Mouse (Mus musculus): ENCODE measurements at regions not wholly inside any gene's neighbourhood (a gene's known extent, or its start where the extent isn't known, plus 50 kb on each side); places are given as distances from the start of the nearest gene placed in this dataset.

DNA sequence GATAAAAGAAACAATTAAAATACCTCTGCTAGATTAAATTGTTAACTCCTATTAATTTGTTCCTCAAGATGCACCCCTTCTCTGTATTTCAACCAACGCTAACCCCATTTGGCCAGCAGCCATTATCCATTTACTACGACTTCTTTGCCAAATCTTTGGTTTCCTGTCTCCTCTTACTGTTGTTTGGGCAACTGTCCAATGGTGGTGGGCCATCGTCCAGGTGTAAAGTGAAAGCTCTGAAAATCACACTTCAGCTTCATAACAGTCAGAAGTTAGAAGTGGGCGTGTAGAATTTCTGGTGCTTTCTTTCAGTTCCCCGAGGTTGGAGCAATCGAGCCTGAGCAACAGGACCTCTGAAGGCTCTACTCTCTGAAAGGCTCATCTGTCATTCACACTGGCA lies 66.8 kb upstream of the Zbtb20 start:
- Histone ChIP-seq H3K9me3 (replicated peaks; ENCODE audit: control insufficient read depth, low read length) (no peaks in the 10 kb centered on the region), H3K4me1 (ENCODE audit: control insufficient read depth, insufficient read depth) (no peaks in the 10 kb centered on the region), H3K27me3 (ENCODE audit: control insufficient read depth, insufficient read depth, low read length) (no peaks in the 10 kb centered on the region), H3K4me3 (ENCODE audit: low read depth, low read length) (no peak overlapping the region), H3K36me3 (replicated peaks; ENCODE audit: control insufficient read depth, insufficient read depth, low read length) (no peaks in the 10 kb centered on the region), H3K9ac (replicated peaks; ENCODE audit: low read depth, low read length) (no peak overlapping the region), H3K4me2 (ENCODE audit: low read depth, low read length) (no peak overlapping the region), H3K27ac (ENCODE audit: low read depth) (no peak overlapping the region)
- ATAC-seq (ENCODE audit: insufficient read depth, low read depth) (no peak), DNase-seq (ENCODE audit: low spot score) (no peak)
- WGBS = 51% methylated on average over 6 of the region's 6 CpGs
- TF ChIP-seq EP300 (IDR thresholded peaks at IDR 0.05; ENCODE audit: low read depth) = no peak
- no peak for TF ChIP-seq CTCF (IDR thresholded peaks at IDR 0.05; ENCODE audit: low read depth)

DNA sequence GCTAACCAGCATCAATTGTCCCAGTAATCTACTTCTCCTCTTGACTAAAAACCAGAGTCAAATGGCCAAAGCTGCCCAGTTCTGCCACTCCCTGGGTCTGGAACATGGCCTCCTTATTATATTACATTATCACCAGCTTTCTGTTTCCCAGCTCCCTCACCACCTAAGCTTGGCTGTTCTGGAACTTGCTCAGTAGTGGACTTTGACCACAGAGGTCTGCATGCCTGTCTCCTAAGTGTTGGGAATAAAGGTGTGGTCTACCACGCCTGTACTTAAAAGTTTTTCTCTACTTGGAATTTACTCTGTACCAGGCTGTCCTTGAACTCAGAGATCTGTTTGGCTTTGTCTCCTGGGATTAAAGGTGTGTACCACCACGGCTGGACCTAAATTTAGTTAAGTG lies 68.1 kb upstream of the Zbtb20 start:
- H3K4me2 ChIP-seq (ENCODE audit: low read depth, low read length) = no peak overlapping the region
- H3K27ac ChIP-seq (ENCODE audit: low read depth) = no peak overlapping the region
- H3K27me3 ChIP-seq (ENCODE audit: control insufficient read depth, insufficient read depth, low read length) = no peaks in the 10 kb centered on the region
- 76% methylated on average over 2 of the region's 2 CpGs for WGBS
- no peaks in the 10 kb centered on the region for H3K36me3 ChIP-seq (replicated peaks; ENCODE audit: control insufficient read depth, insufficient read depth, low read length)
- TF ChIP-seq CTCF (IDR thresholded peaks at IDR 0.05; ENCODE audit: low read depth) = no peak
- no peak for TF ChIP-seq EP300 (IDR thresholded peaks at IDR 0.05; ENCODE audit: low read depth)
- no peak overlapping the region for H3K4me3 ChIP-seq (ENCODE audit: low read depth, low read length)
- no peaks in the 10 kb centered on the region for H3K9me3 ChIP-seq (replicated peaks; ENCODE audit: control insufficient read depth, low read length)
- H3K4me1 ChIP-seq (ENCODE audit: control insufficient read depth, insufficient read depth) = no peaks in the 10 kb centered on the region
- DNase-seq (ENCODE audit: low spot score) = no peak
- no peak overlapping the region for H3K9ac ChIP-seq (replicated peaks; ENCODE audit: low read depth, low read length)
- ATAC-seq (ENCODE audit: insufficient read depth, low read depth) = no peak

DNA sequence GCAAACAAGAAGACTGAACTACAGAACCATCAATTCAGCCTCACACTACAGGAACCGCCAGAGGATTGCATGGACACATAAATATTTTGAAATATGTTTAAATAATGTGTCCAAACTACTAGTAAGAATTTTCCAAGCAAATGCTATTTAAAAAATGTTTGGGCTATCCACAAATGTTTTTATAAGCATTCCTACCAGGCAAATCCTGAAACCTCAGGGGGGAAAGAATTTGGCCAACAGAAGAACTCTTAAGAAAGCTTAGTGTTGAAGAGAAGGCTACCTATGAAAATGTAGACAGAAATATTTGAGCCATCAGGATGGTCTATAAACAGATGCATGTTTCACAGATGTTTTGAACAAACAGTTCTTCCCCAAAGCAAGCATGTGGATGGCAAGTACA lies 72.1 kb upstream of the Zbtb20 start:
- 78% methylated on average over 1 of the region's 1 CpGs for WGBS
- H3K4me2 ChIP-seq (ENCODE audit: low read depth, low read length) = no peak overlapping the region
- H3K9ac ChIP-seq (replicated peaks; ENCODE audit: low read depth, low read length) = no peak overlapping the region
- ATAC-seq (ENCODE audit: insufficient read depth, low read depth) (no peak), DNase-seq (ENCODE audit: low spot score) (no peak)
- H3K27ac ChIP-seq (ENCODE audit: low read depth) = no peak overlapping the region
- H3K36me3 ChIP-seq (replicated peaks; ENCODE audit: control insufficient read depth, insufficient read depth, low read length) = no peaks in the 10 kb centered on the region
- TF ChIP-seq EP300 (IDR thresholded peaks at IDR 0.05; ENCODE audit: low read depth) = no peak
- TF ChIP-seq CTCF (IDR thresholded peaks at IDR 0.05; ENCODE audit: low read depth) = no peak
- H3K4me3 ChIP-seq (ENCODE audit: low read depth, low read length) = no peak overlapping the region
- no peaks in the 10 kb centered on the region for H3K9me3 ChIP-seq (replicated peaks; ENCODE audit: control insufficient read depth, low read length)
- H3K27me3 ChIP-seq (ENCODE audit: control insufficient read depth, insufficient read depth, low read length) = no peaks in the 10 kb centered on the region
- H3K4me1 ChIP-seq (ENCODE audit: control insufficient read depth, insufficient read depth) = no peaks in the 10 kb centered on the region

DNA sequence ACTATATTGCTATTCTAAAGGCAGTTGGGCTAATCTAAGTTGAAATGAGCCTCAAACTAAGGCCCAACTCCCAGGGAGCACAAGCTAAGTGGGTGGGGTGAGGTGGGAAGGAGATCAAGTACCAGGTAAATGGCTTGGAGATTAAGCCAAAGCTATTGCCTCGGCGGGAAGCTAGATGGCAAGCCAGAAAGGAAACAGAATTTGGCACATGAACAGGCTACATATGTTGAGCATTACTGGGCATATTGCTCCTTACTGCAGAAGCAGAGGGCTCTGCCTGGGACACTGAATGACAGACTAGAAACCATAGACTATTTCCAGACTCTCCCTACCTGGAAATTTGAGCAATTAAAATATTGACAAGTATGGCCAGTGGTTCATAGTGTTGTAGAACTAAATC lies 83.1 kb upstream of the Zbtb20 start:
- Histone ChIP-seq H3K27me3 (ENCODE audit: control insufficient read depth, insufficient read depth, low read length) (no peaks in the 10 kb centered on the region), H3K4me1 (ENCODE audit: control insufficient read depth, insufficient read depth) (no peaks in the 10 kb centered on the region), H3K9ac (replicated peaks; ENCODE audit: low read depth, low read length) (no peak overlapping the region), H3K4me2 (ENCODE audit: low read depth, low read length) (no peak overlapping the region), H3K36me3 (replicated peaks; ENCODE audit: control insufficient read depth, insufficient read depth, low read length) (no peaks in the 10 kb centered on the region), H3K4me3 (ENCODE audit: low read depth, low read length) (no peak overlapping the region), H3K9me3 (replicated peaks; ENCODE audit: control insufficient read depth, low read length) (no peaks in the 10 kb centered on the region), H3K27ac (ENCODE audit: low read depth) (no peak overlapping the region)
- no peak for ATAC-seq (ENCODE audit: insufficient read depth, low read depth)
- DNase-seq (ENCODE audit: low spot score) = no peak
- TF ChIP-seq EP300 (IDR thresholded peaks at IDR 0.05; ENCODE audit: low read depth) (no peak), CTCF (IDR thresholded peaks at IDR 0.05; ENCODE audit: low read depth) (no peak)
- 55% methylated on average over 2 of the region's 2 CpGs for WGBS

DNA sequence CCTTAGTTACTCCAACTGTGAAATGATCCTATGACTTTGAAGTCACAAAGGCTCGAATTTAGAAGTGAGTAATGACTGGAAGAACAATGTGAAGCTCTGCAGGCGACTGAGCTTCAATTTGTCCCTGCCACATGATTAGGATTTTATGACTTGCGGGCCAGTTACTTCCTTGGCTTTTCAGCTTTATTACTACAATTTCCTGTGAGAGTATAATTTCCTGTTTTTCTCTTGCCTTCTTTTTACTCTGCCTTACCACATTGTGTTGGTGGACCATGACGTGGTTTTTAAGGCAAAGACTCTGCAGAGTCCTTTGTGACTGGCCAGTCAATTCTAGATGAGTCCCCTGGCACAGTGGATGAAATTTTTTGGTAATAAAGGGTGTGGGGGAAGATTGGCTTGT lies 91.0 kb upstream of the Zbtb20 start:
- WGBS = 51% methylated on average over 4 of the region's 4 CpGs
- Histone ChIP-seq H3K4me1 (ENCODE audit: control insufficient read depth, insufficient read depth) (peaks cover 18% of the 10 kb centered on the region), H3K9me3 (replicated peaks; ENCODE audit: control insufficient read depth, low read length) (0 out of 2 replicates have a peak, but pooled peaks cover 3% of the 10 kb centered on the region), H3K4me2 (ENCODE audit: low read depth, low read length) (no peak overlapping the region), H3K9ac (replicated peaks; ENCODE audit: low read depth, low read length) (no peak overlapping the region), H3K27me3 (ENCODE audit: control insufficient read depth, insufficient read depth, low read length) (no peaks in the 10 kb centered on the region), H3K4me3 (ENCODE audit: low read depth, low read length) (no peak overlapping the region), H3K36me3 (replicated peaks; ENCODE audit: control insufficient read depth, insufficient read depth, low read length) (no peaks in the 10 kb centered on the region), H3K27ac (ENCODE audit: low read depth) (no peak overlapping the region)
- TF ChIP-seq CTCF (IDR thresholded peaks at IDR 0.05; ENCODE audit: low read depth) (no peak), EP300 (IDR thresholded peaks at IDR 0.05; ENCODE audit: low read depth) (no peak)
- ATAC-seq (ENCODE audit: insufficient read depth, low read depth) (no peak), DNase-seq (ENCODE audit: low spot score) (no peak)

DNA sequence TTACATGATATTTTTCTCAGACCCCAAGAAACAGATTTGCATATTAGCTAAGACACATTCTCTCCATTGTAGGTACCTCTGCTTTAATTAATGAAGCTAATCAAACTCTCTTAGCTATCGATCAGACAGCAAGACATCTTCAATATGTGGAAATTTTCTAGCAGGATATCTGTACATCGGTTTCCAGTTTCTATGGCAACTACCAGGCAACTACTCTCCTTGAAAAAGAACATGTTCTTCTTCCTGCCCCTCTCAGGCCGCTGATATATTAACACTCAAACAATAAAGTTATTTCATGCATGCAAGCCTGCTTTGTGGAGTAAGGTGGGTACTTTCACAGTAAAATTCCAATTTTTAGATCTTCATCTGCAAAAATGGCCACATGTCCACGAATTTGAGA lies 91.7 kb upstream of the Zbtb20 start:
- Histone ChIP-seq H3K9ac (replicated peaks; ENCODE audit: low read depth, low read length) (no peak overlapping the region), H3K36me3 (replicated peaks; ENCODE audit: control insufficient read depth, insufficient read depth, low read length) (no peaks in the 10 kb centered on the region), H3K9me3 (replicated peaks; ENCODE audit: control insufficient read depth, low read length) (0 out of 2 replicates have a peak, but pooled peaks cover 3% of the 10 kb centered on the region), H3K4me3 (ENCODE audit: low read depth, low read length) (no peak overlapping the region), H3K4me2 (ENCODE audit: low read depth, low read length) (no peak overlapping the region), H3K4me1 (ENCODE audit: control insufficient read depth, insufficient read depth) (peaks cover 20% of the 10 kb centered on the region), H3K27me3 (ENCODE audit: control insufficient read depth, insufficient read depth, low read length) (no peaks in the 10 kb centered on the region), H3K27ac (ENCODE audit: low read depth) (no peak overlapping the region)
- ATAC-seq (ENCODE audit: insufficient read depth, low read depth) = no peak
- 67% methylated on average over 4 of the region's 4 CpGs for WGBS
- TF ChIP-seq EP300 (IDR thresholded peaks at IDR 0.05; ENCODE audit: low read depth) = no peak
- TF ChIP-seq CTCF (IDR thresholded peaks at IDR 0.05; ENCODE audit: low read depth) = no peak
- DNase-seq (ENCODE audit: low spot score) = no peak

Measured in heart, postnatal 0 days (tissue).